Mouse (Mus musculus) left cerebral cortex, adult 8-10 months (tissue): ENCODE measurements at regions not wholly inside any gene's neighbourhood (a gene's known extent, or its start where the extent isn't known, plus 50 kb on each side); places are given as distances from the start of the nearest gene placed in this dataset.
A peak's percentile ranks its signal among the peaks of the same experiment; 100 is the strongest.
"Not testable (repeated sequence)": the region's sequence is repeated elsewhere in the genome, so short reads cannot be mapped to it uniquely, and the experiment has no call there.

Experiments used
- DNase-seq, 2 experiments: peaks; one replicate each; pipeline ENCODE4 v3.0.0; 2022; ENCODE audit warnings: low spot score in 2 of 2

GRCm38 (mm10) chr4:22131751-22132736 is 200.9 kb downstream of the Faxc start:
- DNase-seq = peak; percentile 9 to 34

- DNase-seq = no peak
Observed at GRCm38 (mm10) chr4:22133547-22134495, 202.7 kb downstream of the Faxc start.

GRCm38 (mm10) chr4:22140122-22140521 is 209.0 kb downstream of the Faxc start:
- no peak for DNase-seq

GRCm38 (mm10) chr4:22143546-22143945 is 212.4 kb downstream of the Faxc start:
- DNase-seq = no peak

- DNase-seq = not testable (repeated sequence)
Observed at GRCm38 (mm10) chr4:22144834-22145233, 212.5 kb upstream of the Fbxl4 start.

- DNase-seq = no peak
Observed at GRCm38 (mm10) chr4:22146648-22147409, 210.5 kb upstream of the Fbxl4 start.

GRCm38 (mm10) chr4:22151899-22152493 is 205.3 kb upstream of the Fbxl4 start:
- no peak for DNase-seq

GRCm38 (mm10) chr4:22152971-22153544 is 204.3 kb upstream of the Fbxl4 start:
- DNase-seq = no peak

GRCm38 (mm10) chr4:22153620-22154019 is 203.7 kb upstream of the Fbxl4 start:
- no peak for DNase-seq

GRCm38 (mm10) chr4:22186422-22186821 is 170.9 kb upstream of the Fbxl4 start:
- no peak for DNase-seq

GRCm38 (mm10) chr4:22188141-22189006 is 169.0 kb upstream of the Fbxl4 start:
- peak; percentile 2 to 14 for DNase-seq

GRCm38 (mm10) chr4:22196501-22196900 is 160.8 kb upstream of the Fbxl4 start:
- no peak for DNase-seq

- no peak for DNase-seq
Observed at GRCm38 (mm10) chr4:22208531-22208930, 148.8 kb upstream of the Fbxl4 start.

GRCm38 (mm10) chr4:22237640-22238039 is 119.7 kb upstream of the Fbxl4 start:
- DNase-seq = no peak

- DNase-seq = not testable (repeated sequence)
Observed at GRCm38 (mm10) chr4:22250276-22250675, 107.1 kb upstream of the Fbxl4 start.

- DNase-seq = no peak
Observed at GRCm38 (mm10) chr4:22263903-22264302, 93.4 kb upstream of the Fbxl4 start.

GRCm38 (mm10) chr4:22269064-22269463 is 88.3 kb upstream of the Fbxl4 start:
- DNase-seq = no peak

- peak in 1 of 2 experiments; percentile 28 for DNase-seq
Observed at GRCm38 (mm10) chr4:22274178-22274577, 83.2 kb upstream of the Fbxl4 start.
